Mouse (Mus musculus) brain, embryonic 18.5 days (tissue): Measurements from ENCODE around the gene Etnk2.

Experiments
- DNase-seq: peaks from one replicate; pipeline ENCODE4 v3.0.0-alpha.2; 2012; ENCODE audit warnings: low read depth, low spot score

The Etnk2 gene

GRCm38 (mm10) chr1:133382552-133383155 lies 19.3 kb downstream of the Etnk2 start:
- DNase-seq = no peak

GRCm38 (mm10) chr1:133383157-133383783 lies 19.9 kb downstream of the Etnk2 start:
- DNase-seq = no peak

- DNase-seq = no peak
Measured at GRCm38 (mm10) chr1:133385506-133385905, 22.1 kb downstream of the Etnk2 start.

- no peak for DNase-seq
Measured at GRCm38 (mm10) chr1:133386209-133386608, 22.8 kb downstream of the Etnk2 start.

GRCm38 (mm10) chr1:133387539-133388268 lies 24.3 kb downstream of the Etnk2 start:
- no peak for DNase-seq

- no peak for DNase-seq
Measured at GRCm38 (mm10) chr1:133394702-133395101, 31.3 kb downstream of the Etnk2 start.

GRCm38 (mm10) chr1:133396693-133397092 lies 33.3 kb downstream of the Etnk2 start:
- DNase-seq = no peak

- DNase-seq = no peak
Measured at GRCm38 (mm10) chr1:133397094-133397482, 33.7 kb downstream of the Etnk2 start.

- DNase-seq = no peak
Measured at GRCm38 (mm10) chr1:133397483-133398237, 34.3 kb downstream of the Etnk2 start.

GRCm38 (mm10) chr1:133400014-133400725 lies 36.8 kb downstream of the Etnk2 start:
- no peak for DNase-seq

- no peak for DNase-seq
Measured at GRCm38 (mm10) chr1:133404005-133404404, 40.6 kb downstream of the Etnk2 start.

- no peak for DNase-seq
Measured at GRCm38 (mm10) chr1:133406614-133407013, 43.2 kb downstream of the Etnk2 start.

- DNase-seq = no peak
Measured at GRCm38 (mm10) chr1:133407436-133407835, 44.1 kb downstream of the Etnk2 start.

GRCm38 (mm10) chr1:133408321-133408720 lies 44.9 kb downstream of the Etnk2 start:
- no peak for DNase-seq

GRCm38 (mm10) chr1:133408880-133409516 lies 45.6 kb downstream of the Etnk2 start:
- DNase-seq = no peak

GRCm38 (mm10) chr1:133409786-133410185 lies 46.4 kb downstream of the Etnk2 start:
- DNase-seq = no peak

- no peak for DNase-seq
Measured at GRCm38 (mm10) chr1:133411506-133412147, 48.3 kb downstream of the Etnk2 start.

- no peak for DNase-seq
Measured at GRCm38 (mm10) chr1:133412941-133413340, 49.6 kb downstream of the Etnk2 start.

- DNase-seq = no peak
Measured at GRCm38 (mm10) chr1:133415086-133415485, 51.7 kb downstream of the Etnk2 start.

- no peak for DNase-seq
Measured at GRCm38 (mm10) chr1:133415505-133415904, 52.1 kb downstream of the Etnk2 start.
